Mouse (Mus musculus) heart, adult 18-20 months (tissue): Measurements from ENCODE around the gene Ripor3. TPM values are rescaled to one million over a fixed set of nuclear protein-coding genes. Genes with fewer than 3 reads are reported as not detected.
"Not testable (repeated sequence)": the region's sequence is repeated elsewhere in the genome, so short reads cannot be mapped to it uniquely, and the experiment has no call there.

Experiments used
- DNase-seq, 2 experiments: peaks; one replicate each; pipeline ENCODE4 v3.0.0; 2021 to 2022; ENCODE audit warnings: mixed read lengths in 1 of 2
- long read RNA-seq, 2 experiments: library from polyadenylated mRNA; stranded (forward); transcript quantifications; one replicate each; pipeline ENCODE4 v2.0.0; 2021
- total RNA-seq, 2 experiments: library from RNA; stranded (reverse); gene quantifications; 2 replicates each; pipeline ENCODE4 v1.2.3; 2021

The Ripor3 gene
- under 1 TPM; 0.35 to 0.67 TPM for total RNA-seq
- long read RNA-seq, experiment 1, partial matches to known transcripts, result 1 of 1 reads
- long read RNA-seq, experiment 1, other reads (novel, unspliced or antisense), result 0 of 1 reads
- long read RNA-seq, experiment 2, result 0 reads

DNA sequence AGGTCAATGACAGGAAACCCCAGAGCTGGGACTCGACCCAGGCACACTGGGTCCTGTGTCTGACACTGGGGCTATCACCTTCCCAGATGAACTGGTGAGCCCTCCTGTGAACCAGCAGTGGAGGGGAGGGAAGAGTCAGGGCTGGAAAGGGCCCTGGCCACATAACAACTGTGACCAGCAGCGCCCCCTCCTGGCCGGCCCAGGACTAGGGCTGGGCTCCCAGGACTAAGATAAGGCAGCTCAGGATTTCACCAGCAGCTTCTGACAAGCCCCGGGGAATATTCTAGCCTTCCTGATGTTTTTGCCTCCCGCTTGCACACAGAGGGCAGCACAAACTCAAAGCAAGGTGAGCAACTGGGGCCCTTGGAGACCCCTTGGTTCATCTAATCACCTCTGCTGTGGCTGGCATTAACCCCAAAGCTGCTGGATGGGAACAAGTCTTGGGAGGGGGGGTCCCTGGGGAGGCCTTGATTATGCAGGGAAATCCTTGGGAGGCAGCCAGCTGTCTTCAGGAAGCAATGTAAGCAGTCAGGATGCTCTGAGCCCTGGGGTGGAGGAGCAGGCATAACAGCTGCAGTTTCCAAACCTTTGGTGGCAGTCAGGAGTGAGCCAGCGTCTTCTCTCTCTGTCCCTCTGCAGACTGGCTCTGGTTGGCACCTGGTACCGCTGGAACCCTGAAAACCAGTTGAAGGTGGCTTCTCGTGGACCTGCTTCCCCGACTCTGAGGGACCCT, at the start of gene Ripor3:
Gene Ripor3 (minus strand): TSS at position 683 of the 733 bp plus-strand sequence.
- DNase-seq, result peak; percentile 65 to 80

DNA sequence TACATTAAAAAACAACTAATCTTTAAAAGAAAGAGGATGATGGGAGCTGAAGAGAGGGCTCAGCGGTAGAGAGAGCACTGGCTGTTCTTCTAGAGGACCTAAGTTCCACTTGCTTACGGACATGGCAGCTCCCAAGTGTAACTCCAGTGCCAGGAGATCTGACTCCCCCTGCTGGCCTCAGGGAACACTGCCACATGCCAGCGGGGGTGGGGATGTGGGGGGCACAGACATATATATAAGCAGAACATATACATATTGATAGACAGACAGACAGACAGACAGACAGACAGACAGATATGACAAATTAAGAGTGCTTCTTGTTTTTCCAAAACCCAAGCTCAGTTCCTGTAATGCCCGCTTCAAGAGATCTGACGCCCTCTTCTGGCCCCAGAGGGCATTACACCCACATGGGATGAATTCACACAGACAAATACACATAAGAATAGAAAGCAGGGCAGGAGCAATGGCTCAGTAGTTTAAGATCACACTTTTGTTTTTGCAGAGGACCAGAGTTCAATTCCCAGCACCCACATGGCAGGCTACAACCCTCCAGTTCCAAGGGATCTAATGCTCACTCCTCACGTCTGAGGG, 48.9 kb upstream of the Ripor3 start:
- no peak for DNase-seq

DNA sequence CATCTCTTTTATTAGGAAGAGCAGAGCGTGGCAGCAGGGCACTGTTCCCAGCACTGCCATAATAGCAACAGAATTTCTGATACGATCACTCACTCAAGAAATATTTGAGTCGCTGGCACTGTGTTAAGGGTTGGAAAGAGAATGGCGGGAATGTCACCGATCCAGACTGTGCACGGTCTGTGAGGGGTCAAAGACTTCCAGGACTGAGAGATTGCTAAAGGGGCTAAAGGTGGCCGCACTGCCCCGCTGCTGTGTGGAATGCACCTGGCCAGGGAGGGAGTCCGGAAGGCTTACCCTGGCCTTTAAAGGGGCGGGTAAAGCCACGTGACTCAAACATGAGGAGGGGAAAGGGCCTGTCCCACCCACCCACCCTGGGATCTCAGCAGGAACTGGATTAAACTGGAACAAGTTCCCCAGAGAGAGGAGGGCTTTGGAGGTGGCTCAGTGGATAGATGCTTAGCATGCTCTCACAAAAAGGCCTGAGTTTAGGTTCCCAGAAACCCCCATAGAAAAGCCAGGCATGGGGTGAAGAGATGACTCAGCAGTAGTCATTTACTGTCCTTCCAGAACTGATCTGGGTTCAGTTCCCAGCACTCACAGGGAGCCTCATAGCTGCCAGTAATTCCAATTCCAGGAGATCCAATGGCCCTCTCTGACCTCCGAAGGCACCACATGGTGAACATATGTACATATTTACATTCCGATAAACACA, 48.2 kb upstream of the Ripor3 start:
- no peak for DNase-seq

DNA sequence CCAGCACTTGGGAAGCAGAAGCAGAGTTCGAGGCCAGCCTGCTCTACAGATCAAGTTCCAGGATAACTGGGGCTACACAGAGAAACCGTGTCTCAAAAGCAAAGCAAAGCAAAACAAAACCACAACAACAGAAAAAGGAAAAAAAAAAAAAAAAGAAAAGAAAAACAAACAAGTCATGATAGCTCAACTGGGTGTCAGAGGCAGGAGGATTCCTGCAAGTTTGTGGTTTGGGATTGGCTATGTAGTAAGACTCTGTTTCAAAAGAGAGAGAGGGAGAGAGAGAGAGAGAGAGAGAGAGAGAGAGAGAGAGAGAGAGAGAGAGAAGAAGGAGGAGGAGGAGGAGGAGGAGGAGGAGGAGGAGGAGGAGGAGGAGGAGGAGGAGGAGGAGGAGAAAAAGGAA, 47.5 kb upstream of the Ripor3 start:
- not testable (repeated sequence) for DNase-seq

DNA sequence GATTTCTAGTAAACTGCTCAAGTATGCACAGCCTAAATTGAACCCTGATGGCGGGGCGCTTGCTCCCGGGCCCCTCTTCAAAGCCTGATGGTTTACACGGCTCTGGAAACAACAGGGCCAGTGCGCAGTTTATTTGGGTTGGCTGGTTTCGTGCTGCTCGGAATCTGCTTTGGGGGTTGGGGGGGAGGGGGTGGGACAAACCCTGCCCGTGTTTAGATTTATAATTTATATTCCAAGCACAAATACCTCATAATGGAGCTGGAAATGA, 46.2 kb upstream of the Ripor3 start:
- DNase-seq, result no peak

DNA sequence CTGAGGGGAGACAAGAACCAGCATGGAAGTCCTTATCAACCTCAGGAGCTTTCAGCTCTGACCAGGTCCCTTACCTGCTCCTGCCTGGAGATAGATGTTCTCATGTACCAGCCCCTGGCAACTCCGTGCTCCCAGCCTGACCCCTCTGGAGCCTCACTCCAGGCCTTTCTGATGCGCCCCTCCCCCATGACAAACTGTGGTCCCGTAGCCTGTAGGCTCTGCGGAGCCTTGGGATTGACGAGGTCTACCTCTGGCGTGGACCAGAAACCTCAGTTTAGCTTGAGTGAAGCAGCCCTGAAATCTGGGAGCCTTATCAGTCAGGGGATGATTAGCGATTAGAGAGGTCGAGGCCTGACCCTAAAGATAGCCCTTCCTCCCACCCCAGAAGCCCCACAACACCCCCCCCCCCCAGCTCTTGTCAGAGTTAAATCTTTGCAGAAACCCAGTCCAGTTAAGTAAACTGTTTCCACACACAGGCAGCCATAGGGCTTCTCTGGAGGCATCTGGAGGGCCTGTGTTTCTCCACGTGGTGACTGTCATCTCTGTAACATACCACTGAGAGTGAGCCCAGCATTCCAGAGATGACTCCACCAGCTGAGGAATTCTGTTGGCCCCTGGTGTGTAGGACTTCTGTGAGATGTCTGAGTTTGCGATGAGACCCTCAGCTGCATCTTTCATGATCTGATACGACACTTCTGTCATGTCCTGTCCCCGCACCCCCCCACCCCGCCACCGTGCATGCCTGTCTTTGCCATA, 45.7 kb upstream of the Ripor3 start:
- DNase-seq, result no peak

DNA sequence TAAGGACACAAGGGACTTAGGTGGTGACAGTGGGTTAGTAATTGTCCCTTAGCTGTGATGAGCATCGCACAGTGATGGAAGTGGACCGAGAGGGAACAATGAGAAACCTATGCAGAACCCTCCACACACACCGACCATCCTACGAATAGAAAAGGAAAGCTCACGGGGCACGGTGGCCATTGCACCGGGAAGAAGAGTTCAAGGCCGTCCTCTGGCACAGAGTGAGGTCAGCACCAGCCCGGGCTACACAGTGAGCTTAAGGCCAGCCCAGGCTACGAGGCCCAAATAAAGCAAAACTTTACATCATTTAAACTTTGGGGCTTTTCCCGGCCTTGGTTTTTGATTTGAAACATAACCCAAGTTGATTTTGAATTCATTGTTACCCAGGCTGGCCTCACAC, 43.7 kb upstream of the Ripor3 start:
- no peak for DNase-seq

DNA sequence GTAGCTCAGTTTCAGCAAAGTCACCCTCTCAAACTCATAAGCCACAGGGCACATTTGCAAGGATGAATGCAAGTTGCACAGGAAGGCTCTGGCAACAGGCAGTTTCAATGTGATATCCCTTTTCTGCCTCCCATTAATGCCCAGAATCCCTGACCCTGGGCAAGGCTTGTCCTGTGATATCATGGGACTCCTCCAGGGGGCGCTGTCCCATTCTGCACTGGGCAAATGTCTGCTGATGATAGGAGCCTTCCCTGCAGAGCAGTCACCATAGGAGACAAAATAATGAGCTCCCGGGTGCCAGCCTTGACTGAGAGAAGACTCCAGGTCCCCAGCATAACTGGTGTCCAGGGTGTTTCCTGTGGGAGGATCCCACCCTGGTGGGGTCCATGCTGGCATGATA, 42.3 kb upstream of the Ripor3 start:
- DNase-seq, result peak; percentile 18 to 61

DNA sequence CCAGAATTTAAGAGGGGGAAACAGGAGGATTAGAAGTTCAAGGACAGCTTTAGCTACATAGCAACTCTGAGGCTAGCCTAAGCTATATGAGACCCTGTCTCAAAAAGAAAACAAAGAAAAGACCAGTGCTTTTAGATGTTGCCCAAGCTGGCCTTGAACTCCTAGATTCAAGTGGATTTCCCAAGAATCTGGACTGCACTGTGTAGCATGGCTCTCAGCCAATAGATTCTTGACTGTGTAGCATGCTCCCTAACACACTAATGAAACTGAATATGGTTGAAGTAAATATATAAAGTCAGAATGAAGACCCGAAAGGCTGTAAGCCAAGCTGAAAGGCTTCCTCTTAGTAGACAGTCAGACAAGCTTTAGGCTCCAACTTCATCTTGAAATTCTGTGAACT, 41.7 kb upstream of the Ripor3 start:
- DNase-seq, result no peak

DNA sequence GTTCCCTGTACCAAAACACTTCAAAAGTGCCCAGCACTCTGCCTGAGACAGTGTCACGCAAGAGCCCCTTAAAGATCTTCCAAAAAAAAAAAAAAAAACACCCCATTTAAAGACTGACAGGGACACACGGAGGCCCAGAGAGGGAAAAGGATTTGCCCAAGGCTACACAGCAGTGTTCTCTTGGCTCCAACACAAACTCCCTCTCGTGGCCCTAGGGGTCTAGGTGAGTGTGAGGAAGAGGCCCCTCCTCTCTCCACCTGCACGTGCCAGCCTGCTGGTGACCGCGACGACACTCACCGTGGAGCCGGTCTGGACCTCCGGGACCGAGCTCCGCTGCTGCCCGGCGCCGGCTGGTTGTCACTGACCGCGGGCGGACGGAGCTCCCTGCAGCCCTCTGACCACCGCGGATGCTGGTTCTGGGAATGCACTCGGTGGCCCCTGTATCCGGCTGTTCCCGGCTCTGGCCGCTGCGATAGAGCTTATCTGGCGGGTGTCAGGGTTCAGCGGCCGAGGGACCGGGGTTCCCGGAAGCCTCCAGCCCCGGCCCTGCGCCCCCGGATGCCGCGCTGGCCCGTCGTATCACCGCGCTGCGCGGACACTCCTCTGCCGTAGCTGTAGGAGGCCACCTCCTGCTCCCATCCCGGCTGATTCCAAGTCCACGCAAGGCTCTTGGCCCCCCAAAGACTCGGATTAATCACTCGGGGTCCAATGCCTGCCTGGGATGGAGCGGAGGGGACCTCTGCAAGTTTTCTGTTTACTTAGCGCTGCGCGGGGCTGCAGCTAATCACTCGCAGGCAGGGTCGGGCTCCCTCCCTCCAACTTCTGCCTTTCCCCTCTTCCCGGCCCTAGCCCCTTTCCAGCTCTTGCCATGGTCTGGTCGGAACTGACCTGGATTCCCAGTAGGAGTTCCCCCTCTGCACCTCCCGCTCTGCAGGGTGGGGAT, 39.9 kb upstream of the Ripor3 start:
- peak; percentile 27 to 46 for DNase-seq

DNA sequence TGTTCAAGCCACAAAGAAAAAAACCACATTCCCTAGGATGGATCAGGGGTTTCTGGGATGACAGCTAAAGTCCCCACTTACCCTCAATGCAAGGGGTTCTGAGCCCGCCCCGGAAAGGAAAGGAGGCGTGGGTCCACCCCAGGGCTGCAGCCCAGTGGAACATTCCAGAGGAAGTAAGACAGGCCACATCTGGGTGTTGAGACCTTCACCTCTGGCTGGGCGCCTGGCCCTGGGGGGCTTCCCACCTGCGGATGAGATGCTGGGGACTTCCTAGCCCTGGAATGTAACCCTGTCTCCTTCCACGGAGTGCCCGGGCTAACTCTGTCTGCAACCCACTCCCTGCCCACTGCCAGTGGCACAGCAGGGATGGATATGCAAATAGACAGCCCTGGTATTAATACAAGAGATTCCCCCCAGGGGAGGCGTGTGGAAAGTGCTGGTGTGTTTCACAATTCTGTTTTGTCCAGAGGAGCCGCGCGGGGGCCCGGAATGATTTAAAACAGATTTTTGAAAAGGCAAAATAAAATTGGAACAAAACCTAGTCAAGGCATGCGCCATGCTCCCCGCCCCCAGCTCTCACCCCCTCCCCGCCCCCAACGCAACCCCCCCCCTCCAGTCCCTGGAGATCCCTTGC, 38.7 kb upstream of the Ripor3 start:
- peak; percentile 52 to 58 for DNase-seq

DNA sequence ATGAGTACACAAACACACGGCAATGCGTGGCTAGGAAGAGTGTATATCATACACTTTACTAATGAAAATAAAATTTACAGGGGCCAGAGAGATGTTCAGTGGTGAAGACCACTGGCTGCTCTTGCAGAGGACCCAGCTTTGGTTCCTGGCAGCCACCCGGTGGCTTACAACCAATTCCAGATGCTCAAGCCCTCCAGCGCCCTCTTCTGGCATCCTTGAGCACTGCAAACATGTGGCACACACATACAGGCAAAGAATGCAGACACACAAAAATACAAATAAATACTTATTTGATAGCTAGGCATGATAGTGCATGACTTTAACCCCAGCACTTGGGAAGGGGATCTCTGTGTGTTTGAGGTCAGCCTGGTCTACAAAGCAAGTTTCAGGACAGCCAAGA, 36.0 kb upstream of the Ripor3 start:
- no peak for DNase-seq

DNA sequence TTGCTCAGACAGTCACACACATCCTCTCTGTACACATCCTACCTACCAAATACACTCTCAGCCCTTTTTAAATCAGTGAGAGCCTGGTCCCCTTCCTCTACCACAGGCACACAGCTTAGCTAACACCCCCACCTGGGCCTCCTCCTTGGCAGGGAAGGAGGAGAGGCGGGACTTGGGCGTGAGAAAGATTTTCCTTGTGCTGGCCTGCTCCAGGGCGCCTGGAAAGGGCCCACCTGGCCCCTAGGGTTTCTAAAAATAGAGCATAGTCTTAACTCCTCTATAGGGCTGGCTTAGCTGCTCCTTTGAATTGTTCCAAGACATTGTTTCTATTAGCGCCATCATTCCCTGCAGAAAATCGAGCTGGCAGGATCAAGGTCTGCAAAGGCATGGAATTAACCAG, 35.4 kb upstream of the Ripor3 start:
- DNase-seq, result peak in 1 of 2 experiments; percentile 24

DNA sequence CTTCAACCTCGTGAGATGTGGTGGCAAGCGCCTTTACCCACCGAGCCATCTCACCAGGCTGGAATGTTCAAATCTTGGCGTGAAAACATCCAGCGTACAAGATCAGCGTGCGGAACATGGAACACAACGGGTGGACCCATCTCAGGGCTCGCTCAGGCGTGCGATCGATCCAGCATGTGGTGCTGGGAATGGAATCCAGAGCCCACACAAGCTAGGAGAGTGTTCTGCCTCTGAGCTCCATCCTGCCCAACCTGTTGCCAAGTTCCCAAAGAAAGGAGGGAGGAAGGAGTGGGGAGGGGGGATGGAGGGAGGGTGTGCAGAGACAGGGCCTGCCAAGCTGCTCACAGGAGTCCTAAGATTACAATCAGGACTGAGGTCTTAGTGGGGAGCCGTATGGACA, 34.9 kb upstream of the Ripor3 start:
- DNase-seq, result no peak

DNA sequence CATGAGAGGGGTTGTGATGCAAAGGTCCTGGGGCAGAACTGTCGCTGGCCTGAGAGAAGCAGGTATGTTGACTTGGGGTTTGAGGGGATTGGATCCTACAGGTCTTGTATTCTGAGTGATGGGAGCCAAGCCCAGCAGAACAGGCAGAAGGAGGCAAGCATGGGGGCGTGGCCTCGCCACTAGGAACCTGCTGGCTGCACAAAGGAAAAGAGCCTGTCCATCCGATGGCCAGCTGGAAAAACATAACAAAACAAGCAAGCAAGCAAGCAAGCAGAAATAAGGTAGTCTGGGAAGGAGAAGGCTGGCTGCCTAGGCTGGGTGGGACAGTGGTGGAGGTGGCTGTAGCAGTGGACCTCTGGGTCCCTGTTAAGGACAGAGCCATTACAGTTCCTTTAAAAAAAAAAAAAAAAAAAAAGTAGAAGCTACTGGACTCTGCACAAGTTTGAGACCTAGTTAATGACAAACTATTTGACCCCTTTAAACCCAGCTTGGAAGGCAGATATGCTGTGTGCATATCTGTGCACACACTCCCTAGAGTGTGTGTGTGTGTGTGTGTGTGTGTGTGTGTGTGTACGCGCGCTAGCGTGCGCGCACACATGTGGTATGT, 34.4 kb upstream of the Ripor3 start:
- no peak for DNase-seq

DNA sequence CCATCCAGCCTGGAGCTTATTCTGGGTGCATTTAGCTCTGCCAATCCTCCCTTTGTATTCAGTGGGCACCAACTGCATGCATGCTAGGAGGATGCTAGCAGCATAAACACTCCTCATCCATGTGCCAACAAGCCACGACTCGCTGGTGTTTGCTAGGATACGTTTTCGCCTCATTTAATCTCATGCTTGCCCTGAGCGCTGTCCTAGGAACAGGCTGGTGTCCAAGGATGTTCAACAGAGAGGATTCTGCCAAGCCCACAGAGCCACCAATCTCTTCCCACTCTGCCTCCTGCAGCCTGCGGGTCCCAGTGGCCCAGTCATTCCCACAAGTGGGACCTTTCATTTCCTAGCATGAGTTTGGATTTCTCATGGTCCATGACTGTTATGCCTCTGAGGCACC, 31.6 kb upstream of the Ripor3 start:
- DNase-seq, result no peak

DNA sequence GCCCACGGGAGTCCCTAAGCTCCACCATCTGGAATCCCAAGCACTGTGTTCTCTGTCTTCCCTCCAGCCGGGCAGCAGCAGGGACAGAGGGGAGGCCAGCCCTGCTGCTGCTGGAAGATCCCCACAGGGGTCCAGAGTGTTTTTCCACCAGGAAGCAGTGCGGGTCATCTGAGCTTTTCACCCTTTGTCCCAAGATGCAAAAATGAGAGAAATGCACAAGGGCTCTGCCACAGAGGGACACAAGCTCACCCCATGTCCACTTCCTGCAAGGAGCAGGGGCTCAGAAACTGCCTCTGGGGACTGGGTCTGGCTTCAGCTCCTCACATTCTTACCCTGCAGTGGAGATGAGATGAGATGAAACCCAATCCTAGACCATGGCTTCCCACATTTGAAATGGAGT, 30.3 kb upstream of the Ripor3 start:
- DNase-seq, result no peak

DNA sequence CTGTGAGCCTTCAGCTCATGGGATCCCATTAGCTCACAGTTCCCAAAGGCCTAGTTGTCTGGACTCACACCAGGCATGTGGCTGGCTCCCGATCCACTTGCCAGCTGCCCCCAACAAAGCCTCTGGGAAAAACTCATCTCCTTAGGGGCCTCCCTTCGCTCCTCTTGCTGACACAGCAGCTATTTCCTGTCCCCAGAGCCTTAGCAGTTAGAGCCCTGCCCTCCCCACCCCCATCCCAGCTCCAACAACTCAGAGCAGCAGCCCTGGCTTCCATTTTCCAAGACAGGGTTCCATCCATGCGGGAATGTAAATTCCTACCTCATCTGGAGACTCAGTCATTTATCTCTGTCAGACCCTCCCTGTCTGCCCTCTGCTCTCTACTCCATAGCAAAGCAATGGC, 26.6 kb upstream of the Ripor3 start:
- no peak for DNase-seq

DNA sequence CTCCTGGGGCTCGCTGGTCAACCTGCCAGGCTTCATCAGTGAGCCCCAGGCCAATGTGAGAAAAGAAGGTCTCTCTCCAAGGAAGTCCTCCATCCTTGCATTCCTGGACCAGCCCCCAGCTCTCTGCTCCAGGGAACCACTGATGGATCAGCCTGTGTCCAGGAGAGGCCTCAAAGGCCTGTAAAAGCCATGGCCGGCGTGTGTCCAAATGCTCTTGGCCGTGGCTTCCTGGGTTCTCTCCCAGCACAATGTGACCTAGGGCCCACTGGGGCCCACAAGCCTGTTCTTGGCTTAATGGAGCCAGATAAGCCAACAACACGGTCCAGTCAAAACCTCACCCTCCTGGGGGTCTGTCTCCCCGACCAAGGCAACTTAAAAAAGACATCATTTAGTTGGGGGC, 25.5 kb upstream of the Ripor3 start:
- peak in 1 of 2 experiments; percentile 42 for DNase-seq

DNA sequence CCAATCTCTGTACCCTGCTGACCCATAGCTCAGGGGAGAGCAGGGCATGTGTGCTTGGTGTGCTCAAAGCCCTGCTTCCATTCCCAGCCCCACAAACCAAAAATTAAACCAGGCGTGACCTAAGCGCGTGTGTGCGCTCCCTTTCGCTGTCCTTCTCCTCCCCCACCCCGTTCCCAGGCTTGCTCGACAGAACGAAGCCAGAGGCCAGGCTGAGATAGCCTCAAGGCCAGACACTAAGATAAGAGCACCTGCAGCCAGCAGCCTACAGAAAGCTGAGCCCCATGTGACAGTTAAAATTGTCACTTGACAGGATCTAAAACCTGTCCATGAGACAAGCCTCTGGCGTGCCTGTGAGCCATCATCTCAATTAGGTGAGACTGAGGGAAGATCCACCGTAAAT, 23.5 kb upstream of the Ripor3 start:
- DNase-seq, result no peak

DNA sequence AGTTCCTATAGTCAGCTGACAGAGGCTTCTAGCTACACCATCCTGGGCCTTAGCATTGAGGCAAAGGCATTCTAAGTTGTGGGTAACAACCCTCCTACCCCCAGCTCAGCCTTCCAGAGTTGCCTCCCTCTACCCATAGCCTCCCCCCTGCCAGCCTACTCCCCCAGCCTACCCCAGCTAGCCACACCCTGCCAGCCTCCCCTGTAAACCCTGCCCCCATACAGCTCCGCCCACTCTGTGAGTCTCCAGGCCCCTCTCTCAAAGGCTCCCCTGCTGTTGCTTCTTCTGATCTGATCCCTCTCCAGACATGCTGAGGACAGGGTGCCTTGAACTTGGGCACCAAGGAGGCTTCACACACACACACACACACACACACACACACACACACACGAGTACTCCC, 21.4 kb upstream of the Ripor3 start:
- DNase-seq, result no peak
